Mouse (Mus musculus) CH12.LX (cell line): Measurements from ENCODE around the gene Slc6a18. TPM values are rescaled to one million over a fixed set of nuclear protein-coding genes. Genes with fewer than 3 reads are reported as not detected.

Experiments used
- DNase-seq: peaks from one replicate; pipeline ENCODE4 v3.0.0-alpha.2; 2013; ENCODE audit errors: extremely low read depth
- H3K27ac ChIP-seq: 2 replicates; pipeline ENCODE4 v1.5.1; 2012; ENCODE audit warnings: low read depth, mild to moderate bottlenecking, control low read depth, moderate library complexity; ENCODE audit not compliant: insufficient read depth
- H3K27me3 ChIP-seq: replicated peaks from 2 replicates; pipeline ENCODE3; 2012; ENCODE audit warnings: inconsistent platforms
- H3K36me3 ChIP-seq, 2 experiments: replicated peaks in 1 of 2; 2 replicates each; pipeline versions ENCODE3 to v1.6.1; 2012; ENCODE audit warnings: inconsistent platforms in 1 of 2, low read length in 1 of 2, mild to moderate bottlenecking in 1 of 2, mixed read lengths in 1 of 2, moderate library complexity in 1 of 2; ENCODE audit not compliant: control insufficient read depth in 1 of 2, insufficient read depth in 1 of 2
- H3K4me1 ChIP-seq, 2 experiments: 2 replicates each; pipeline ENCODE4 v1.6.1; 2012; ENCODE audit warnings: inconsistent platforms in 1 of 2, moderate library complexity in 1 of 2; ENCODE audit not compliant: insufficient read depth in 2 of 2, control insufficient read depth in 1 of 2
- H3K4me2 ChIP-seq: 2 replicates; pipeline ENCODE4 v1.6.1; 2012; ENCODE audit warnings: low read depth, mild to moderate bottlenecking, control low read depth; ENCODE audit not compliant: poor library complexity, insufficient read depth, severe bottlenecking
- H3K4me3 ChIP-seq, 3 experiments: fragments of 150-350 bp in 1 of 3; sonication (generic) in 1 of 3; replicated peaks in 1 of 3; 2 replicates each; pipeline versions ENCODE3 to v1.5.1; 2011 to 2012; ENCODE audit warnings: low read depth in 2 of 3, low read length in 2 of 3, mild to moderate bottlenecking in 2 of 3, moderate library complexity in 2 of 3, control low read depth in 1 of 3, improper control_type of control experiment in 1 of 3, inconsistent platforms in 1 of 3, mixed read lengths in 1 of 3; ENCODE audit not compliant: poor library complexity in 1 of 3
- H3K79me2 ChIP-seq: replicated peaks from 2 replicates; pipeline ENCODE4 v1.6.1; 2012; ENCODE audit warnings: mild to moderate bottlenecking, moderate library complexity; ENCODE audit not compliant: control insufficient read depth, poor library complexity, insufficient read depth, severe bottlenecking; ENCODE audit errors: extremely low read depth
- H3K9ac ChIP-seq: 2 replicates; pipeline ENCODE4 v1.6.1; 2012; ENCODE audit warnings: low read depth, mild to moderate bottlenecking, control low read depth, moderate library complexity; ENCODE audit not compliant: insufficient read depth
- H3K9me3 ChIP-seq: replicated peaks from 2 replicates; pipeline ENCODE3; 2012; ENCODE audit warnings: low read length, inconsistent platforms, mixed read lengths
- BHLHE40 ChIP-seq: IDR thresholded peaks from 2 replicates; pipeline ENCODE4 v1.6.1; 2011; ENCODE audit warnings: mild to moderate bottlenecking, low read depth, low read length, improper control_type of control experiment
- CHD1 ChIP-seq: IDR thresholded peaks from 2 replicates; pipeline ENCODE4 v1.6.1; 2012; ENCODE audit warnings: low read depth, low read length, improper control_type of control experiment, inconsistent platforms
- CHD2 ChIP-seq: IDR thresholded peaks from 2 replicates; pipeline ENCODE4 v1.6.1; 2011; ENCODE audit warnings: low read length, improper control_type of control experiment
- CTCF ChIP-seq, 2 experiments: IDR thresholded peaks in 1 of 2; conservative IDR thresholded peaks in 1 of 2; 2 replicates each; pipeline ENCODE4 v1.5.1; 2011 to 2012; ENCODE audit warnings: low read depth in 2 of 2, low read length in 2 of 2, improper control_type of control experiment in 1 of 2, inconsistent platforms in 1 of 2, mild to moderate bottlenecking in 1 of 2, moderate library complexity in 1 of 2
- E2F4 ChIP-seq: IDR thresholded peaks from 2 replicates; pipeline ENCODE4 v1.6.1; 2011; ENCODE audit warnings: low read depth, low read length, improper control_type of control experiment; ENCODE audit not compliant: insufficient replicate concordance
- ELF1 ChIP-seq: IDR thresholded peaks from 2 replicates; pipeline ENCODE4 v1.6.1; 2014; ENCODE audit warnings: low read depth, mild to moderate bottlenecking, inconsistent platforms, low read length, improper control_type of control experiment
- EP300 ChIP-seq: IDR thresholded peaks from 2 replicates; pipeline ENCODE4 v1.6.1; 2011; ENCODE audit warnings: low read length, improper control_type of control experiment
- ETS1 ChIP-seq: conservative IDR thresholded peaks from 2 replicates; pipeline ENCODE4 v1.6.1; 2012; ENCODE audit warnings: low read depth, mild to moderate bottlenecking, inconsistent platforms, low read length, improper control_type of control experiment, moderate library complexity
- GABPA ChIP-seq: IDR thresholded peaks from 2 replicates; pipeline ENCODE4 v1.6.1; 2012; ENCODE audit warnings: low read depth, low read length, improper control_type of control experiment, inconsistent platforms; ENCODE audit not compliant: insufficient replicate concordance
- HCFC1 ChIP-seq: IDR thresholded peaks from 2 replicates; pipeline ENCODE4 v1.6.1; 2012; ENCODE audit warnings: low read depth, mild to moderate bottlenecking, inconsistent platforms, low read length, improper control_type of control experiment
- IRF4 ChIP-seq: IDR thresholded peaks from 2 replicates; pipeline ENCODE4 v1.6.1; 2014; ENCODE audit warnings: low read depth, mild to moderate bottlenecking, inconsistent platforms, low read length, improper control_type of control experiment
- JUN ChIP-seq: IDR thresholded peaks from 2 replicates; pipeline ENCODE4 v1.6.1; 2011; ENCODE audit warnings: low read depth, mild to moderate bottlenecking, low read length, improper control_type of control experiment, moderate library complexity; ENCODE audit not compliant: insufficient read depth
- JUND ChIP-seq: conservative IDR thresholded peaks from 2 replicates; pipeline ENCODE4 v1.6.1; 2011; ENCODE audit warnings: low read depth, low read length, improper control_type of control experiment
- KAT2A ChIP-seq: IDR thresholded peaks from 2 replicates; pipeline ENCODE4 v1.6.1; 2012; ENCODE audit warnings: low read length, improper control_type of control experiment, inconsistent platforms; ENCODE audit not compliant: insufficient replicate concordance
- MAFK ChIP-seq: IDR thresholded peaks from 2 replicates; pipeline ENCODE4 v1.6.1; 2011; ENCODE audit warnings: low read length, improper control_type of control experiment; ENCODE audit not compliant: insufficient replicate concordance
- MAX ChIP-seq: IDR thresholded peaks from 2 replicates; pipeline ENCODE4 v1.6.1; 2011; ENCODE audit warnings: low read length, improper control_type of control experiment
- MAZ ChIP-seq: IDR thresholded peaks from 2 replicates; pipeline ENCODE4 v1.6.1; 2012; ENCODE audit warnings: low read depth, mild to moderate bottlenecking, inconsistent platforms, low read length, improper control_type of control experiment, moderate library complexity
- MEF2A ChIP-seq: IDR thresholded peaks from 2 replicates; pipeline ENCODE4 v1.6.1; 2014; ENCODE audit warnings: low read depth, mild to moderate bottlenecking, inconsistent platforms, low read length, improper control_type of control experiment, borderline replicate concordance
- MXI1 ChIP-seq: IDR thresholded peaks from 2 replicates; pipeline ENCODE4 v1.6.1; 2011; ENCODE audit warnings: mild to moderate bottlenecking, low read depth, low read length, improper control_type of control experiment
- MYC ChIP-seq: IDR thresholded peaks from 2 replicates; pipeline ENCODE4 v1.6.1; 2011; ENCODE audit warnings: low read depth, mild to moderate bottlenecking, improper control_type of control experiment, low read length
- NELFE ChIP-seq: IDR thresholded peaks from 2 replicates; pipeline ENCODE4 v1.6.1; 2011; ENCODE audit warnings: low read depth, low read length, improper control_type of control experiment
- NRF1 ChIP-seq: IDR thresholded peaks from 2 replicates; pipeline ENCODE4 v1.6.1; 2014; ENCODE audit warnings: low read depth, mild to moderate bottlenecking, inconsistent platforms, low read length, improper control_type of control experiment, moderate library complexity
- PAX5 ChIP-seq: IDR thresholded peaks from 2 replicates; pipeline ENCODE4 v1.6.1; 2012; ENCODE audit warnings: low read length, inconsistent platforms, mixed read lengths
- POLR2A ChIP-seq: IDR thresholded peaks from 2 replicates; pipeline ENCODE4 v1.6.1; 2011; ENCODE audit warnings: low read depth, mild to moderate bottlenecking, improper control_type of control experiment, low read length
- POLR2AphosphoS2 ChIP-seq: IDR thresholded peaks from 2 replicates; pipeline ENCODE4 v1.6.1; 2011; ENCODE audit warnings: low read depth, low read length, improper control_type of control experiment
- RAD21 ChIP-seq: IDR thresholded peaks from 2 replicates; pipeline ENCODE4 v1.6.1; 2011; ENCODE audit warnings: low read depth, mild to moderate bottlenecking, low read length, improper control_type of control experiment, moderate library complexity
- RCOR1 ChIP-seq: conservative IDR thresholded peaks from 2 replicates; pipeline ENCODE4 v1.6.1; 2012; ENCODE audit warnings: low read depth, mild to moderate bottlenecking, inconsistent platforms, low read length, improper control_type of control experiment
- SIN3A ChIP-seq: IDR thresholded peaks from 2 replicates; pipeline ENCODE4 v1.6.1; 2012; ENCODE audit warnings: low read length, improper control_type of control experiment, inconsistent platforms
- SMC3 ChIP-seq: IDR thresholded peaks from 2 replicates; pipeline ENCODE4 v1.6.1; 2011; ENCODE audit warnings: low read depth, low read length, improper control_type of control experiment
- TBP ChIP-seq: conservative IDR thresholded peaks from 2 replicates; pipeline ENCODE4 v1.6.1; 2011; ENCODE audit warnings: low read depth, low read length, improper control_type of control experiment
- TCF12 ChIP-seq: IDR thresholded peaks from 2 replicates; pipeline ENCODE4 v1.6.1; 2014; ENCODE audit warnings: low read depth, mild to moderate bottlenecking, inconsistent platforms, low read length, improper control_type of control experiment
- UBTF ChIP-seq: IDR thresholded peaks from 2 replicates; pipeline ENCODE4 v1.6.1; 2012; ENCODE audit warnings: low read depth, mild to moderate bottlenecking, inconsistent platforms, low read length, improper control_type of control experiment, moderate library complexity
- USF1 ChIP-seq: IDR thresholded peaks from 2 replicates; pipeline ENCODE4 v1.6.1; 2014; ENCODE audit warnings: low read depth, mild to moderate bottlenecking, inconsistent platforms, low read length, improper control_type of control experiment
- USF2 ChIP-seq: conservative IDR thresholded peaks from 2 replicates; pipeline ENCODE4 v1.6.1; 2011; ENCODE audit warnings: low read depth, low read length, improper control_type of control experiment
- ZC3H11A ChIP-seq: IDR thresholded peaks from 2 replicates; pipeline ENCODE4 v1.6.1; 2012; ENCODE audit warnings: low read depth, mild to moderate bottlenecking, inconsistent platforms, low read length, improper control_type of control experiment
- ZKSCAN1 ChIP-seq: IDR thresholded peaks from 2 replicates; pipeline ENCODE4 v1.6.1; 2012; ENCODE audit warnings: low read depth, inconsistent platforms, low read length, improper control_type of control experiment, borderline replicate concordance
- ZMIZ1 ChIP-seq: IDR thresholded peaks from 2 replicates; pipeline ENCODE4 v1.6.1; 2012; ENCODE audit warnings: low read depth, mild to moderate bottlenecking, inconsistent platforms, low read length, improper control_type of control experiment
- ZNF384 ChIP-seq: IDR thresholded peaks from 2 replicates; pipeline ENCODE4 v1.6.1; 2012; ENCODE audit warnings: low read depth, low read length, improper control_type of control experiment, inconsistent platforms
- dilution Hi-C: fragments of 300-500 bp; cut with MboI; formaldehyde crosslinking; loops from 2 replicates; pipeline ENCODE4 v1.14.3; 2020; ENCODE audit warnings: low sequenced_read_pairs; ENCODE audit not compliant: extremely low pct_unique_long_range_greater_than_20kb, extremely low pct_ligation_motif_present
- in situ Hi-C: fragments of 300-500 bp; cut with MboI; formaldehyde crosslinking; loops from 3 replicates; pipeline ENCODE4 v1.14.3; 2019; ENCODE audit warnings: low sequenced_read_pairs, low pct_ligation_motif_present, low pct_unique_long_range_greater_than_20kb, mixed read lengths
- polyA plus RNA-seq: library from polyadenylated mRNA; unstranded; fragments of >175 nt; gene quantifications from 2 replicates; pipeline ENCODE4 v1.2.1, GENCODE M21; 2012; ENCODE audit warnings: low read depth; ENCODE audit not compliant: insufficient read length
- total RNA-seq, 2 experiments: library from RNA; depleted of rRNA; stranded (reverse); fragments of 300-350 nt in 1 of 2; fragments of >200 nt in 1 of 2; gene quantifications; 2 replicates each; pipeline ENCODE4 v1.2.3; 2012 to 2014

The Slc6a18 gene
- total and polyA plus RNA-seq, 3 experiments = not detected

DNA sequence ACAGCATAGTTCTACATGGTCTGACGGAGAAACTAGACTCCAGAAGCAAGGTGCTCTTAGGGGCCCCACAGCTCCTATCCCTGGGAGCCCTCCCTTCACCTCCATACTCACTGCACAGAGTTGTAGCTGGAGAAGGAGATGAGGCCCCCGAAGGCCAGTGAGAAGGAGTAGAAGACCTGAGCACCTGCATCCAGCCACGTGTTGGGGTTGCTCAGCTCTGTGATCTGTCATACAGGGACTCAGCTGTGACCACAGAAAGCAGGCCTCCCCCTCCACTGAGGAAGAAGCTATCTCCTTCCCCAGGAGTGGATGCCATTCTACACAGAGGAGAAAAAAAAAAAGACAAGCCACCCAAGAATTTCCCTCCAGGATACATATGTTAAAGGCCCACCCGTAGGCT is 11.1 kb upstream of the Slc6a18 start:
- TF ChIP-seq ZNF384 = 0 out of 2 replicates have a peak, but pooled peaks have one; percentile 6
- TF ChIP-seq TCF12 = peak; percentile 64
- TF ChIP-seq ZMIZ1 = no peak
- TF ChIP-seq USF2 = no peak
- TF ChIP-seq BHLHE40 = peak; percentile 75
- no peak for TF ChIP-seq KAT2A
- TF ChIP-seq GABPA = no peak
- no peak for TF ChIP-seq SMC3
- no peak for TF ChIP-seq RAD21
- TF ChIP-seq E2F4 = no peak
- no peak for TF ChIP-seq NELFE
- TF ChIP-seq HCFC1 = no peak
- TF ChIP-seq SIN3A = no peak
- no peak for TF ChIP-seq POLR2A
- TF ChIP-seq RCOR1 = no peak
- TF ChIP-seq EP300 = peak; percentile 42; the same call in 1 of the 2 replicates
- no peak for TF ChIP-seq NRF1
- TF ChIP-seq ELF1 = no peak
- TF ChIP-seq MAZ = no peak
- no peak for TF ChIP-seq CHD2
- no peak for TF ChIP-seq JUND
- TF ChIP-seq ZC3H11A = no peak
- TF ChIP-seq TBP = no peak
- TF ChIP-seq CHD1 = no peak
- TF ChIP-seq POLR2AphosphoS2 = no peak
- no peak for TF ChIP-seq ZKSCAN1
- TF ChIP-seq MEF2A = no peak
- TF ChIP-seq UBTF = no peak
- no peak for TF ChIP-seq CTCF (conservative IDR thresholded peaks at IDR 0.05 in 1 of 2, IDR thresholded peaks at IDR 0.05 in 1 of 2; ENCODE audit: low read depth in 2 of 2, low read length in 2 of 2)
- no peak for TF ChIP-seq USF1
- peak; percentile 58; the same call in 1 of the 2 replicates for TF ChIP-seq MXI1
- 0 out of 2 replicates have a peak, but pooled peaks have one; percentile 33 for TF ChIP-seq MAX
- TF ChIP-seq ETS1 = no peak
- 0 out of 2 replicates have a peak, but pooled peaks have one; percentile 31 for TF ChIP-seq MYC
- TF ChIP-seq MAFK = no peak
- no peak for TF ChIP-seq IRF4
- TF ChIP-seq JUN = no peak
- TF ChIP-seq PAX5 = no peak
- no peak overlapping the region for H3K27ac ChIP-seq
- no peak overlapping the region for H3K4me3 ChIP-seq
- H3K4me2 ChIP-seq = no peak overlapping the region
- H3K79me2 ChIP-seq = no peaks in the 10 kb centered on the region
- H3K4me1 ChIP-seq = peaks cover 2 to 15% of the 10 kb centered on the region in 2 experiments
- H3K9me3 ChIP-seq = no peaks in the 10 kb centered on the region
- in situ Hi-C loops = no loop called here
- H3K9ac ChIP-seq = no peak overlapping the region
- dilution Hi-C loops = no loop called here
- no peak for DNase-seq
- H3K27me3 ChIP-seq = no peaks in the 10 kb centered on the region
- H3K36me3 ChIP-seq = no peaks in the 10 kb centered on the region
